Mouse (Mus musculus) thymus, adult 2 months (tissue): Measurements from ENCODE around the gene Ispd.

Experiments
- CTCF ChIP-seq: fragments of 200-500 bp; IDR thresholded peaks from 2 replicates; pipeline ENCODE4 v1.5.1; 2012; ENCODE audit warnings: mild to moderate bottlenecking, control low read depth, low read length, moderate library complexity, borderline replicate concordance; ENCODE audit not compliant: control insufficient read depth, poor library complexity, insufficient read depth; ENCODE audit errors: extremely low read depth
- POLR2A ChIP-seq: fragments of 200-500 bp; IDR thresholded peaks from 2 replicates; pipeline ENCODE4 v1.6.1; 2012; ENCODE audit warnings: mild to moderate bottlenecking, low read length, control low read depth, moderate library complexity; ENCODE audit not compliant: control insufficient read depth, poor library complexity, insufficient read depth; ENCODE audit errors: extremely low read depth

GRCm38 (mm10) chr12:36724297-36724696, 343.0 kb downstream of the Ispd start:
- TF ChIP-seq CTCF (no peak), POLR2A (no peak)
